Mouse (Mus musculus): ENCODE results near the gene Ticam1. TPM values are rescaled to one million over a fixed set of nuclear protein-coding genes. Genes with fewer than 3 reads are reported as not detected.

Gene Ticam1
- polyA plus RNA-seq, 1 experiment from 2014 or later, result 1.3 TPM

DNA sequence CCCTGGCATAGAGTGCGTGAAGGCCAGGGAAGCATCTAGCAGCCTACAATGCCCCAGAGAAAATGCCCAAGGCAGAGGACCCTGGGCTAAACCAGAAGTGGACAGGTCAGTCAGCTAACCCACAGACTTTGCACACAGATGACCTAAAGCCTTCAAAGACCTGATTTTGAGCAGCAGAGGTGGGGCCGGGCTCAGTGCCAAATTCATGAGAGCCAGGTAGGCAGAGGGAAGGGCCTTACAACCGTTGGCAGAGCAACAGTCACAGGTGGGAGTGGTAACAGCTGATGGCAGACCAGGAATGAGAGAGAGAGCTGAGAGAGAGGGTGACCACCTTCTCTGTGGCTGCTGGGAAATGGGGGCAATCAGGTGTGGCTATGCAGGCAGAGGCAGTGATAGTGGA is 3.9 kb downstream of the Ticam1 start:
- H3K27ac ChIP-seq (ENCODE audit: low read length), result no peak overlapping the region
- H3K36me3 ChIP-seq (ENCODE audit: control insufficient read depth, insufficient read depth, low read length), result no peaks in the 10 kb centered on the region
- no peak overlapping the region for H3K4me2 ChIP-seq (ENCODE audit: low read length)
- H3K27me3 ChIP-seq (ENCODE audit: control insufficient read depth, insufficient read depth, low read depth, low read length), result no peaks in the 10 kb centered on the region
- H3K9ac ChIP-seq (ENCODE audit: low read depth, low read length), result no peak overlapping the region
- ATAC-seq, result no peak
- 73% methylated on average over 3 of the region's 3 CpGs for WGBS
- no peaks in the 10 kb centered on the region for H3K9me3 ChIP-seq (replicated peaks; ENCODE audit: control insufficient read depth, low read length, poor library complexity, severe bottlenecking)
- peaks cover 17% of the 10 kb centered on the region for H3K4me1 ChIP-seq (ENCODE audit: control insufficient read depth, insufficient read depth, low read length)
- H3K4me3 ChIP-seq (ENCODE audit: low read depth, low read length), result no peak overlapping the region

DNA sequence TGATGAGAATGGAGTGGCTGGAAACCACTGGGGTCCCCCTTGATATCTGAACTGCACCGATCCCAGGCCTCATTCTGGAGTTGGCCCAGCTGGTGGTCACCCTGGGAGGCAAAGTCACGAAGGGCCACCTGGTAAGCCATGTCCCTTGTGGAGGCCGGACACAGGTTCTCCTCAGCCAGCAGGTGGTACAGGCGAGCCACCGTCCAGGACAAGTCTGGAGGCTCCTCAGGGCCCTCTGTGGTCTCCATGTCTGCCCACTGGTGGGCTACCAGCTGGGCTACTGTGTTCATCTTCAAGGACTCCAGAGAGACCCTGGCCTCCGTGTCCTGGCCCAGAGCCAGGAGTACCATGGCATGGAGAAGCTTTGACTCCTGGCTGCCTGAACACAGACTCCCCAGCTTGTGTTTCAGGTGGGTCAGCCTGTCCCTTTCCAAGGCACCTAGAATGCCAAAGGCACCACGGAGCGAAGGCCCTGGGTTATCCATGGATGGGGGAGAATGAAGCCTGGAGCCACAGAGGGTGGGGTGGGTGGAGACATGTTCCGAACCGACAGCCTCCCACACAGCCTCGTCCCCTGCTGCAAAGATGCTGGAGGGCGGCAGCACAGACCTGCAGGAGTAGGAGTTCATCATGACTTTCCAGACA is 4.9 kb downstream of the Ticam1 start:
- no peak for ATAC-seq
- H3K9me3 ChIP-seq (replicated peaks; ENCODE audit: control insufficient read depth, low read length, poor library complexity, severe bottlenecking), result no peaks in the 10 kb centered on the region
- 88% methylated on average over 12 of the region's 12 CpGs for WGBS
- no peak overlapping the region for H3K9ac ChIP-seq (ENCODE audit: low read depth, low read length)
- no peak overlapping the region for H3K4me2 ChIP-seq (ENCODE audit: low read length)
- H3K4me1 ChIP-seq (ENCODE audit: control insufficient read depth, insufficient read depth, low read length), result peaks cover 16% of the 10 kb centered on the region
- no peak overlapping the region for H3K27ac ChIP-seq (ENCODE audit: low read length)
- H3K4me3 ChIP-seq (ENCODE audit: low read depth, low read length), result no peak overlapping the region
- no peaks in the 10 kb centered on the region for H3K36me3 ChIP-seq (ENCODE audit: control insufficient read depth, insufficient read depth, low read length)
- H3K27me3 ChIP-seq (ENCODE audit: control insufficient read depth, insufficient read depth, low read depth, low read length), result no peaks in the 10 kb centered on the region

DNA sequence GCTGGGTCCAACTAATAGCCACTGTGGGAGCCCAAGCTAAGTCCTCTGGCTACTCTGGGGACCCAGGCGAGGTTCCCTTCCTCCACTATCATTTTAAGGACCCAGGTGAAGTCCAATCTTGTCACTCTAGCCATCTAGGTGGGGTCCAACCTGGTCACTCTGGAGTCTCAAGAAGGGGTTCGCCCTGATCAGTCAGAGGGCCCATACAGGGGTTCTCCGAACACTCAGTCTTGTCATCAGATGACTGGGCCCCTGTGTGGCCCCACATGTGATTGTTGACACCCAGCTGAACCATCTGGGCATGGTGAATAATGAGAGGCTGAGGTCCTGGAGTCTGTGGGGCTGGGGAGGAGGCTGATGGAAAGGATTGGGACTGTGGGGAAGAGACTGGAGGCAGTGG is 6.8 kb downstream of the Ticam1 start:
- Histone ChIP-seq H3K4me1 (ENCODE audit: control insufficient read depth, insufficient read depth, low read length) (peaks cover 8% of the 10 kb centered on the region), H3K4me3 (ENCODE audit: low read depth, low read length) (peak overlapping the region; percentile 35; the same call in 1 of the 2 replicates), H3K9ac (ENCODE audit: low read depth, low read length) (peak overlapping the region; percentile 54; the same call in 1 of the 2 replicates), H3K9me3 (replicated peaks; ENCODE audit: control insufficient read depth, low read length, poor library complexity, severe bottlenecking) (no peaks in the 10 kb centered on the region), H3K27ac (ENCODE audit: low read length) (peak overlapping the region; percentile 72), H3K36me3 (ENCODE audit: control insufficient read depth, insufficient read depth, low read length) (peaks cover 4% of the 10 kb centered on the region; the same call in 1 of the 2 replicates), H3K27me3 (ENCODE audit: control insufficient read depth, insufficient read depth, low read depth, low read length) (no peaks in the 10 kb centered on the region), H3K4me2 (ENCODE audit: low read length) (peak overlapping the region; percentile 66)
- ATAC-seq, result peak; percentile 19
- 73% methylated on average over 3 of the region's 3 CpGs for WGBS

DNA sequence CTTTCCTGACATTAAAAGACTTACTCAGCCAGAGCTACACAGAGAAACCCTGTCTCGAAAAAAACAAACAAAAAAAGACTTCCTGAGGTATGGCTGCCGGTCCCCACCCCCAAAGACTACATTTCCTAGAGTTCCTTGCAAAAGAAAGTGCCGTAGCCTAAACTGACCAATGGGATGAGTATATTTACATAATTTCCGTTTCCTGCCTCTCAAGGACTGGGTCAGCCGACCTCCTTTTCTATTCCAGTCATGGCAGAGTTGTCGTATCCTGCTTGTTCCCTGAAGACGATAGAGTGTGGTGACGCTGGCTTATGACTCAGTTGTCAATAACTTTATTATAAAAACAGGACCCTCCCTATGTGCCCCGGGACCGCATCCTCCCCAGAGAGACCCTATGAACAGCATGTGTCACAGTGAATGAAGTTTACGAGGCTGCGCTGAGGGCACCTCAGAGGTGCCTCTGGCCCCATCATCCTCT is 7.4 kb downstream of the Ticam1 start:
- H3K27ac ChIP-seq (ENCODE audit: low read length), result peak overlapping the region; percentile 72
- H3K27me3 ChIP-seq (ENCODE audit: control insufficient read depth, insufficient read depth, low read depth, low read length), result no peaks in the 10 kb centered on the region
- peaks cover 8% of the 10 kb centered on the region for H3K4me1 ChIP-seq (ENCODE audit: control insufficient read depth, insufficient read depth, low read length)
- H3K4me2 ChIP-seq (ENCODE audit: low read length), result peak overlapping the region; percentile 66
- ATAC-seq, result peak; percentile 90
- H3K9ac ChIP-seq (ENCODE audit: low read depth, low read length), result peak overlapping the region; percentile 54
- peak overlapping the region; percentile 35 for H3K4me3 ChIP-seq (ENCODE audit: low read depth, low read length)
- H3K9me3 ChIP-seq (replicated peaks; ENCODE audit: control insufficient read depth, low read length, poor library complexity, severe bottlenecking), result no peaks in the 10 kb centered on the region
- peaks cover 4% of the 10 kb centered on the region; the same call in 1 of the 2 replicates for H3K36me3 ChIP-seq (ENCODE audit: control insufficient read depth, insufficient read depth, low read length)
- WGBS, result 22% methylated on average over 12 of the region's 12 CpGs

DNA sequence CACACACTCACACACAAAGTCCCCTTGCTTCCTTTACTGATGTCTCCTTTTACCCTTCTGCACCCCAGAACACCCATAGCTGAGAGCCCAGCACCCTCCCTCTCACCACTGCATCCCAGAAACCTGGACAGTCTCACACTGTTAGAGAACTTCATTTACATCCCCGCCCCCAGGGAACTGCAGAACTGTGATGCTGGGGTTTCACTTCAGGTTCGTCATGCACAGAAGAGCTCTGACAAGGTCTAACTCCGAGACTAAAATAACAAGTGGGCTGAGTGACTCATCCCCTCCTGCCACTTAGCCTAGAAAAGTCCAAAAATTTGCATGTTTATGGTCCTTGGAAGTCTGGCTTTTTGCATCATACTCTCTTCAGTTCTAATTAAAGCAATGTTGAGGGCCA is 10.3 kb downstream of the Ticam1 start:
- no peak overlapping the region for H3K9ac ChIP-seq (ENCODE audit: low read depth, low read length)
- ATAC-seq, result no peak
- no peaks in the 10 kb centered on the region for H3K9me3 ChIP-seq (replicated peaks; ENCODE audit: control insufficient read depth, low read length, poor library complexity, severe bottlenecking)
- H3K36me3 ChIP-seq (ENCODE audit: control insufficient read depth, insufficient read depth, low read length), result peaks cover 12% of the 10 kb centered on the region; the same call in 1 of the 2 replicates
- H3K4me3 ChIP-seq (ENCODE audit: low read depth, low read length), result no peak overlapping the region
- peaks cover 17% of the 10 kb centered on the region for H3K4me1 ChIP-seq (ENCODE audit: control insufficient read depth, insufficient read depth, low read length)
- H3K27me3 ChIP-seq (ENCODE audit: control insufficient read depth, insufficient read depth, low read depth, low read length), result no peaks in the 10 kb centered on the region
- H3K4me2 ChIP-seq (ENCODE audit: low read length), result no peak overlapping the region
- 67% methylated on average over 3 of the region's 3 CpGs for whole genome bisulfite sequencing
- H3K27ac ChIP-seq (ENCODE audit: low read length), result no peak overlapping the region

DNA sequence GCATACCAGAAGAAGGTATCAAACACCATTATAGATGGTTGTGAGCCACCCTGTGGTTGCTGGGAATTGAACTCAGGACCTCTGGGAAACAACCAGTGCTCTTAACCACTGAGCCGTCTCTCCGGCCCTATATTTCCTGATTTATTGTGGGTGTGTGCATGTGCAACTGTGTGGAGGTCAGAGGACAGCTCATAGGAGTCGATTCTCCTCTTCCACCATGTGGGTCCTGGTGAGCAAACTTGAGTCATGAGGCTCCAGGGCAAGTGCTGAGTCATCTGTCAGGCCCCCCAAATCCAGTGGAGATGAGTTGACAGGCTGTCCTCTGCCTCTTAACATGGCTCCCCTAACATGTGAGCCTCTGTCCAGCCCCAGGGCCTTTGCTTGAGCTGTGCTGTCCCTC is 10.7 kb downstream of the Ticam1 start:
- H3K36me3 ChIP-seq (ENCODE audit: control insufficient read depth, insufficient read depth, low read length), result peaks cover 12% of the 10 kb centered on the region; the same call in 1 of the 2 replicates
- H3K4me3 ChIP-seq (ENCODE audit: low read depth, low read length), result no peak overlapping the region
- no peak for ATAC-seq

DNA sequence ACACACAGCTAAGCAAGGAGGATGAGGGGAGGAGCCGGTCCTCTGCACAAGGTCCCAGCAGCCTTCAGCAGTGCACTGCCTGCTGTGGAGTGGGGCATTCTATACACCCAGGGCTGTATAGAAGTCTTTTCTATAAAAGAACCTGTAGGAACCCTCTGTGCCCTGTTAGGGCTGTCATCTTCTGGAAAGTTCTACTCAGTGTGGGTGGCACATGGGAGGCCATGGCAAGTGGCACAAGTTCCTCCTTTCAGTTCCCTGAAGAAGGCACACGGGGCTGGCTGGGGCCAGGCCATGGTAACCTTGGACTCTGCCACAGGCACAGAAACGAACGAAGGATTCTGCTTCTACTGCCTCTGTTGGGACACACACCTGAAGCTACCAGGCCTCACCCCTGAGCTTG is 11.6 kb downstream of the Ticam1 start:
- H3K4me3 ChIP-seq (ENCODE audit: low read depth, low read length), result no peak overlapping the region
- no peak overlapping the region for H3K4me2 ChIP-seq (ENCODE audit: low read length)
- no peak overlapping the region for H3K9ac ChIP-seq (ENCODE audit: low read depth, low read length)
- 94% methylated on average over 4 of the region's 4 CpGs for WGBS
- no peak for ATAC-seq
- H3K27me3 ChIP-seq (ENCODE audit: control insufficient read depth, insufficient read depth, low read depth, low read length), result no peaks in the 10 kb centered on the region
- no peak overlapping the region for H3K27ac ChIP-seq (ENCODE audit: low read length)
- no peaks in the 10 kb centered on the region for H3K9me3 ChIP-seq (replicated peaks; ENCODE audit: control insufficient read depth, low read length, poor library complexity, severe bottlenecking)
- peaks cover 30% of the 10 kb centered on the region for H3K4me1 ChIP-seq (ENCODE audit: control insufficient read depth, insufficient read depth, low read length)
- peaks cover 17% of the 10 kb centered on the region for H3K36me3 ChIP-seq (ENCODE audit: control insufficient read depth, insufficient read depth, low read length)

More for the DNA sequence above, 10.7 kb downstream of the Ticam1 start:
- H3K27ac ChIP-seq (ENCODE audit: low read length), result no peak overlapping the region
- H3K9me3 ChIP-seq (replicated peaks; ENCODE audit: control insufficient read depth, low read length, poor library complexity, severe bottlenecking), result no peaks in the 10 kb centered on the region
- WGBS, result 94% methylated on average over 3 of the region's 3 CpGs
- no peak overlapping the region for H3K9ac ChIP-seq (ENCODE audit: low read depth, low read length)
- H3K4me1 ChIP-seq (ENCODE audit: control insufficient read depth, insufficient read depth, low read length), result peaks cover 21% of the 10 kb centered on the region
- no peak overlapping the region for H3K4me2 ChIP-seq (ENCODE audit: low read length)
- H3K27me3 ChIP-seq (ENCODE audit: control insufficient read depth, insufficient read depth, low read depth, low read length), result no peaks in the 10 kb centered on the region

DNA sequence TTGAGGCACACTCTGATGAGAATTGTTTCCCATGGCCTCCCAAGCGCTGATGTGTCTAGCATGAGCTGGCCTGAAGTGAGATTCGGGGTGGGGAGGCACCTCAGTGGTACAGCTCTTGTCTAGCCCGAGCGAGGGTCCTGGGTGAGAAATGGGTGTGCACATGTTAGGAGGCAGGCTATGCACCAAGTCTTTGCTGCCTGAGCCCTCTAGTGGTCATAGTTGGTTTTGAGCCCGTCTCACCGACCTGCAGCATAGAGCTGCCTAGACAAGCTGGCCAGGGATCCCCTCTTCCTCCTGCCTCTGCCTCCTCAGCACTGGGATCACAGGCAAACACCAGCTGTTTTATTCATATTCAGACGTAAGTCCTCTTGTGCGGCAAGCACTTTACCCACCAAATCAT is 12.6 kb downstream of the Ticam1 start:
- Histone ChIP-seq H3K27me3 (ENCODE audit: control insufficient read depth, insufficient read depth, low read depth, low read length) (no peaks in the 10 kb centered on the region), H3K4me2 (ENCODE audit: low read length) (no peak overlapping the region), H3K36me3 (ENCODE audit: control insufficient read depth, insufficient read depth, low read length) (peaks cover 17% of the 10 kb centered on the region), H3K9ac (ENCODE audit: low read depth, low read length) (no peak overlapping the region), H3K9me3 (replicated peaks; ENCODE audit: control insufficient read depth, low read length, poor library complexity, severe bottlenecking) (no peaks in the 10 kb centered on the region), H3K4me3 (ENCODE audit: low read depth, low read length) (no peak overlapping the region), H3K27ac (ENCODE audit: low read length) (no peak overlapping the region), H3K4me1 (ENCODE audit: control insufficient read depth, insufficient read depth, low read length) (peaks cover 36% of the 10 kb centered on the region)
- ATAC-seq, result peak; percentile 72
- 21% methylated on average over 8 of the region's 8 CpGs for WGBS

DNA sequence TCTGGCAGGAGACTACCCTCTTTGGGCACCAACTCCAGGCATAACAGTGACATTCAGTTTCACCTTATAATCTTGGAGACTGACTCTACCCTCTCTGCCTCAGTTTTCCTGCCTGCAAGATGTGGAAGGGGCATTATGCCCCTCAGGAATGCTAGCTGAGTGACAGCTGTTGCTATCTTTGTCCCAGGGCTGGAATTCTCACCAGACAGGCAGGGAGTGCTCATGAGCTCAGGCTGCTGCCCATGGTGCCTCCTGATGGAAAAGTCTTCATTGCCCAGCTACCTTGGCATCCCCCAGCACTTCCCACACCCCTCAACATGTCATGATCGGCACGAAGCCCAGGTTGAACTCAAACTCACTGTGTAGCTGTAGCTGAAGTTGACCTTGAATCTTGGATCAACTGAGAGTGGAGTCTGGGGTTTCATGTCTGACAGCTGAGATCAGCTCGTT is 13.9 kb downstream of the Ticam1 start:
- no peaks in the 10 kb centered on the region for H3K9me3 ChIP-seq (replicated peaks; ENCODE audit: control insufficient read depth, low read length, poor library complexity, severe bottlenecking)
- H3K4me2 ChIP-seq (ENCODE audit: low read length), result no peak overlapping the region
- no peak overlapping the region for H3K9ac ChIP-seq (ENCODE audit: low read depth, low read length)
- H3K27me3 ChIP-seq (ENCODE audit: control insufficient read depth, insufficient read depth, low read depth, low read length), result no peaks in the 10 kb centered on the region
- peaks cover 17% of the 10 kb centered on the region for H3K36me3 ChIP-seq (ENCODE audit: control insufficient read depth, insufficient read depth, low read length)
- no peak overlapping the region for H3K27ac ChIP-seq (ENCODE audit: low read length)
- no peak for ATAC-seq
- peaks cover 46% of the 10 kb centered on the region for H3K4me1 ChIP-seq (ENCODE audit: control insufficient read depth, insufficient read depth, low read length)
- H3K4me3 ChIP-seq (ENCODE audit: low read depth, low read length), result no peak overlapping the region
- WGBS, result 89% methylated on average over 3 of the region's 3 CpGs

All from midbrain, embryonic 16.5 days (tissue).